Mouse (Mus musculus) erythroblast, adult 5-6 weeks (primary cell): ENCODE results near the gene Micall1. TPM values are rescaled to one million over a fixed set of nuclear protein-coding genes. Genes with fewer than 3 reads are reported as not detected.

Experiments used
- ATAC-seq: replicated peaks from 2 replicates; pipeline ENCODE4 v1.8.0; 2016; ENCODE audit warnings: moderate number of reproducible peaks, mild to moderate bottlenecking, moderate TSS enrichment, inconsistent platforms; ENCODE audit not compliant: poor library complexity, low FRiP score, severe bottlenecking
- total RNA-seq, 2 experiments: library from RNA; stranded (forward) in 1 of 2; stranded (reverse) in 1 of 2; fragments of 150-400 nt in 1 of 2; fragments of 200-764, 138-1000 nt in 1 of 2; gene quantifications; 2 replicates each; pipeline versions ENCODE4 v1.2.3 to v1.2.4; 2015 to 2017; ENCODE audit warnings: low replicate concordance in 2 of 2

Micall1 gene
- total RNA-seq, 2 experiments from 2014 or later, result 0.68 to 0.77 TPM

DNA sequence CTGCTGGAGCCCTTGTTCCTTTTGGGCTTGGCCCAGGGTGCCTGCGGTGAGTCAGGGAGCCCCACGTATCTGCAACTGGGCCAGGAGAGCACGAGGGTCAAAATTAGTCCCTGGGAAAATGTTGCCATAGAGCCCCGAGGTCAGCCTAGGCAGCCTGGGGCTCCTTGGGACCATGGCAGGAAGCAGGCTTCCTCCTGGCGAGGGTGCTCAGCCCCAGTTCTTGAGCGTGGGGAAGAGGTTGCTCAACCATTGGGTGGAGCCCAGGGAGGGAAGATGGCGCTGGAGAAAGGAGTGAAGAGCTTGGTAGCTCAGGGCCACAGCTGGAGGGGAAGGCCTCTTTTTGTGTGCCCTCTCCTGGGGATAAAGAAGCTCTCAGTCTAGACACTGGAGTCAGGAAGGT, 53.6 kb downstream of the Micall1 start:
- ATAC-seq, result no peak

DNA sequence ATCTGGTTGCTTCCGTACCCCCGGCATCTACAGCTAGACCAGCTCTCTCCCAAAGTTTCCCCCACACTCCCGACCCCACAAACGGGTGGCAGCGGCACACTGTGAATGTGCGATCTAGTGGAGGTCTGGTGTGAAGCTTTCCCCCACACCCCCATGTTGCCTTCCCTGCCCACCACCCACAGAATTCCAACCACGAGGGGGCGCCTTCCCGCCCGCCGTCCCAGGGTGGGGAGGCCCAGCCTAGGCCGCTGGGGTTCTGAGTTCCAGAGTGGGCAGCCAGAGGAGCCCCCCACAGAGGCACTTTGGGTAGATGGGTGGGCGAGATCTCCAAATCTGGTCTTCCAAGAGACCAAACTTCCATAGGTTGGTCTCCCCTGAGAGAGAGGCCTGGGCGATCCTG, 54.1 kb downstream of the Micall1 start:
- ATAC-seq, result no peak

DNA sequence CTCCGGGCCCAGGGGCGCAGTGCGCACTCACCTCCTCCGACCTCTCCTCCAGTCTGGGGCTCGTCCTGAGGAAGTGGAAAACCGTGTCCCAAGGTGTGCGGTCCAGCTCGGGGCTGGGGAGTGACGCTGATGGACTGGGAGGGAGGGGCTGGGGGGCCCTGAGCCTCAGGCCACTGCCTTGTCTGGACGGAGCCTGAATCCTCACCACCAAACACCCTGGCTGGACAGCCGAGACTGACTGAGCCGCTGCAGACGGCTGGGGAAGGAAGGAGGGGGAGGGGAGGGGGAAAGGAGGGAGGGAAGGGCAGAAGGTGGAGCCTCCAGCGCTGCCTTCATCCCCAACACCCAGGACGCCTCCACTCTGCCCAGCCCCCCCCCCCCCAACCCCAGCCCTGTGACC, 55.6 kb downstream of the Micall1 start:
- ATAC-seq, result no peak

DNA sequence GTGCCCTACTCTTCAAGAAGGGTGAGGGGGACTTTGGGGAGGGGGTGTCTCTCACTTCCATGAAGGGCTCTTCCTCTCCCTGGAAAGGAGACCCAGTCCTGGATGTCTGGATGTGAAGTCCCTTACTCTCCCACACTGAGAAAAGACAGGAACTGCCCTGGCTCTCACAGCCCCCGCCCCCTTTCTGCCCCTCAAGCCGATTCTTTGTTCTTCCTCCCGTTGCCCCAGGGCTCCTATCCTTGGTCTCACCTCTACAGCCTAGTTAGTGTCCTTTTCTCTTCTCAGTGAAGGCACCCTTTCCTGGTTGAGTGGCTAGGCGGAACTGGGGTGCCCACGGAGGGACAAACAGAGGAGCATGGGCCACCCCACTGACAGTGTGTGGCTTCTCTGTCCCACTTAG, 56.4 kb downstream of the Micall1 start, which contains the start of gene Sox10:
Sox10 (minus strand) TSS at position 101 of the 400 bp plus-strand sequence.
- ATAC-seq, result no peak

DNA sequence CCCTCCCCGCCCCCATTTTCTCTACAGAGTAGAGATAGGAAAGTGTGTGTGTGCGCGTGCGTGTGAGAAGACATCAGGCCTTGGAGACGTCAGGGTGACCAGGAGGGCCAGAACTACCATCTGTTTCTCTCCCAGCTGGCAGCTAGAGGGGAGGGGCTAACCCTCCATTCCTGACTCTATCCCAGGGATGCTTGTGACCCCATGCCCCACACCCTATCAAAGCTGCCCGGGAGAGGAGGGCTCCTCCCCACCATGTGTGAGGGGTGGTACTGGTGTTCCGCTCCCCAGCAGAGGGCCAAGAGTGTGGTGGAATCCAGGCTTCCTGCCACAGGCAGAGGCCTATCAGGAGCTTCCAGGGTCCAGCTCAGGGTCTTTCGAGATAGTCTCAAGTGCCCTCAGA, 58.0 kb downstream of the Micall1 start:
- ATAC-seq, result no peak

DNA sequence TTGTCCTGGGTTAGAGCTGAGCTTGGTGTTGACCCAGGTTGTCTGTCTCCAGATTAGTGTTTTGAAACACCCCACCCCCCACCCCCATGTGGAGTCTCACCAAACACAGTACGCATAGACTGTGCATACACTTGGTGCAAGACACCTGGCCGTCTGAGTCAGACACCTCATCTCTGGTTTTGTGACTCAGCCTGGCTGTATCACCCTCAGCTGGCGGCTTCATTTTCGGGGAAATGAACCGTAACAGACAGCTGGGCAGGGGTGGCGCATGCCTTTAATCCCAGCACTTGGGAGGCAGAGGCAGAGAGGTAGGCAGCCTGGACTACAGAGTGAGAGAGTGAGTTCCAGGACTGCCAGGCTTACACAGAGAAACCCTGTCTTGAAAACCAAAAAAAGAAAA, 68.2 kb downstream of the Micall1 start:
- ATAC-seq, result no peak

DNA sequence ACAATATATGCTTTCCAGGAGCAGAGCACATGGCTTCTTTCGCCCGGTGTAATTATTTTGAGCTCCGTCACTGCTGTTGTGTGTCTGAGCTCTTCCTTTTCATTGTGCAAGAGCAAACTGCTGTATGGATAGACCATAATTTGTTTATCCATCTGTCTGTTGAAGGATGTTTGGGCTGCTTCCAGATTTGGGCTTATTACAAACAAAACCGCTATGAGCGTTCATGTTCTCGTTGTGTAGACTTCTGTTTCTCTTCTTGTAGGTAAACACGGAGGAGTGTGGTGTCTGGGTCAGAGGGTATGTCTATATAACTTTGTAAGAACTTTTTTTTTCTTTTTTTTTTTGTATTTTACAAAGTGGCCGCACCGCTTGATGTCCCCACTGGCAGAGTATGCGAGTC, 76.5 kb downstream of the Micall1 start:
- ATAC-seq, result no peak

Other genes starting within 250 kb of the Micall1 start
- 6.5 and 17.1 TPM in 2 replicates for gene Gga1, start 231.7 kb upstream of the Micall1 start, total RNA-seq (2015; ENCODE audit: low replicate concordance)
- gene Gga1, start 231.7 kb upstream of the Micall1 start, total RNA-seq (2017; ENCODE audit: low replicate concordance), result 3.5 and 3.7 TPM in 2 replicates
- not detected in 2 replicates for gene Gm49510, start 209.2 kb upstream of the Micall1 start, total RNA-seq (2015; ENCODE audit: low replicate concordance)
- gene Gm49510, start 209.2 kb upstream of the Micall1 start, total RNA-seq (2017; ENCODE audit: low replicate concordance), result 0.56 and 0.77 TPM in 2 replicates
- 13.6 and 15.2 TPM in 2 replicates for gene Sh3bp1, start 209.1 kb upstream of the Micall1 start, total RNA-seq (2015; ENCODE audit: low replicate concordance)
- gene Sh3bp1, start 209.1 kb upstream of the Micall1 start, total RNA-seq (2017; ENCODE audit: low replicate concordance), result 4.5 and 8.8 TPM in 2 replicates
- 2.7 and 9.4 TPM in 2 replicates for gene Pdxp, start 195.0 kb upstream of the Micall1 start, total RNA-seq (2015; ENCODE audit: low replicate concordance)
- not detected in 2 replicates for gene Pdxp, start 195.0 kb upstream of the Micall1 start, total RNA-seq (2017; ENCODE audit: low replicate concordance)
- 46.1 and 56.2 TPM in 2 replicates for gene Lgals1, start 182.2 kb upstream of the Micall1 start, total RNA-seq (2015; ENCODE audit: low replicate concordance)
- 77.5 and 79.0 TPM in 2 replicates for gene Lgals1, start 182.2 kb upstream of the Micall1 start, total RNA-seq (2017; ENCODE audit: low replicate concordance)
- 1.5 and 6.1 TPM in 2 replicates for gene Nol12, start 174.0 kb upstream of the Micall1 start, total RNA-seq (2015; ENCODE audit: low replicate concordance)
- gene Nol12, start 174.0 kb upstream of the Micall1 start, total RNA-seq (2017; ENCODE audit: low replicate concordance), result 7.6 and 10.7 TPM in 2 replicates
- 42.6 and 43.6 TPM in 2 replicates for gene Triobp, start 161.2 kb upstream of the Micall1 start, total RNA-seq (2015; ENCODE audit: low replicate concordance)
- 16.3 and 20.9 TPM in 2 replicates for gene Triobp, start 161.2 kb upstream of the Micall1 start, total RNA-seq (2017; ENCODE audit: low replicate concordance)
- 6.5 and 8.6 TPM in 2 replicates for gene H1f0, start 80.4 kb upstream of the Micall1 start, total RNA-seq (2015; ENCODE audit: low replicate concordance)
- 8.2 and 20.5 TPM in 2 replicates for gene H1f0, start 80.4 kb upstream of the Micall1 start, total RNA-seq (2017; ENCODE audit: low replicate concordance)
- gene Galr3, start 67.0 kb upstream of the Micall1 start, total RNA-seq (2015; ENCODE audit: low replicate concordance), result not detected in 2 replicates
- gene Galr3, start 67.0 kb upstream of the Micall1 start, total RNA-seq (2017; ENCODE audit: low replicate concordance), result not detected in 2 replicates
- 12.3 and 20.0 TPM in 2 replicates for gene Ankrd54, start 46.0 kb upstream of the Micall1 start, total RNA-seq (2015; ENCODE audit: low replicate concordance)
- 7.5 and 11.4 TPM in 2 replicates for gene Ankrd54, start 46.0 kb upstream of the Micall1 start, total RNA-seq (2017; ENCODE audit: low replicate concordance)
- 29.4 and 47.6 TPM in 2 replicates for gene Eif3l, start 33.7 kb upstream of the Micall1 start, total RNA-seq (2015; ENCODE audit: low replicate concordance)
- 51.3 and 56.2 TPM in 2 replicates for gene Eif3l, start 33.7 kb upstream of the Micall1 start, total RNA-seq (2017; ENCODE audit: low replicate concordance)
- 16.1 and 20.7 TPM in 2 replicates for gene Polr2f, start 32.1 kb downstream of the Micall1 start, total RNA-seq (2015; ENCODE audit: low replicate concordance)
- gene Polr2f, start 32.1 kb downstream of the Micall1 start, total RNA-seq (2017; ENCODE audit: low replicate concordance), result 10.8 and 13.9 TPM in 2 replicates
- gene 1700088E04Rik, start 32.4 kb downstream of the Micall1 start, total RNA-seq (2015; ENCODE audit: low replicate concordance), result not detected in 2 replicates
- gene 1700088E04Rik, start 32.4 kb downstream of the Micall1 start, total RNA-seq (2017; ENCODE audit: low replicate concordance), result not detected in 2 replicates
- gene Sox10, start 56.3 kb downstream of the Micall1 start, total RNA-seq (2015; ENCODE audit: low replicate concordance), result not detected in 2 replicates
- not detected in 2 replicates for gene Sox10, start 56.3 kb downstream of the Micall1 start, total RNA-seq (2017; ENCODE audit: low replicate concordance)
- gene Pick1, start 120.3 kb downstream of the Micall1 start, total RNA-seq (2015; ENCODE audit: low replicate concordance), result 1.3 TPM in 1 of 2 replicates, not detected in the other
- 1.3 and 4.9 TPM in 2 replicates for gene Pick1, start 120.3 kb downstream of the Micall1 start, total RNA-seq (2017; ENCODE audit: low replicate concordance)
- gene Gm49486, start 120.5 kb downstream of the Micall1 start, total RNA-seq (2015; ENCODE audit: low replicate concordance), result not detected in 2 replicates
- gene Gm49486, start 120.5 kb downstream of the Micall1 start, total RNA-seq (2017; ENCODE audit: low replicate concordance), result not detected in 2 replicates
- not detected in 2 replicates for gene Slc16a8, start 145.9 kb downstream of the Micall1 start, total RNA-seq (2015; ENCODE audit: low replicate concordance)
- not detected in 2 replicates for gene Slc16a8, start 145.9 kb downstream of the Micall1 start, total RNA-seq (2017; ENCODE audit: low replicate concordance)
- not detected in 2 replicates for gene Baiap2l2, start 176.6 kb downstream of the Micall1 start, total RNA-seq (2015; ENCODE audit: low replicate concordance)
- gene Baiap2l2, start 176.6 kb downstream of the Micall1 start, total RNA-seq (2017; ENCODE audit: low replicate concordance), result not detected in 2 replicates
- 1.9 and 4.6 TPM in 2 replicates for gene Pla2g6, start 219.5 kb downstream of the Micall1 start, total RNA-seq (2015; ENCODE audit: low replicate concordance)
- gene Pla2g6, start 219.5 kb downstream of the Micall1 start, total RNA-seq (2017; ENCODE audit: low replicate concordance), result 4.0 and 4.9 TPM in 2 replicates
- not detected in 2 replicates for gene Maff, start 237.7 kb downstream of the Micall1 start, total RNA-seq (2015; ENCODE audit: low replicate concordance)
- gene Maff, start 237.7 kb downstream of the Micall1 start, total RNA-seq (2017; ENCODE audit: low replicate concordance), result not detected in 2 replicates